Mouse (Mus musculus) midbrain, embryonic 14.5 days (tissue): ENCODE measurements around the gene Rpl7l1. TPM values are rescaled to one million over a fixed set of nuclear protein-coding genes. Genes with fewer than 3 reads are reported as not detected.
A peak's percentile ranks its signal among the peaks of the same experiment; 100 is the strongest.

Source experiments
- ATAC-seq: fragments of 200-750 bp; cut with Nextera tagmentation; 2 replicates; pipeline ENCODE4 v1.8.0; 2017; ENCODE audit warnings: moderate number of reproducible peaks, moderate library complexity; ENCODE audit not compliant: low FRiP score, low TSS enrichment
- DNase-seq: peaks from one replicate; pipeline ENCODE4 v3.0.0-alpha.2; 2015
- H3K27ac ChIP-seq: fragments of 300-500 bp; sonication (generic); replicated peaks from 2 replicates; pipeline ENCODE4 v1.5.1; 2014; ENCODE audit warnings: mild to moderate bottlenecking, low read depth, low read length, moderate library complexity
- H3K27me3 ChIP-seq: fragments of 300-500 bp; sonication (generic); 2 replicates; pipeline ENCODE4 v1.6.1; 2014; ENCODE audit warnings: low read length, control low read depth, mixed read lengths; ENCODE audit not compliant: control insufficient read depth, insufficient read depth
- H3K36me3 ChIP-seq: fragments of 300-500 bp; sonication (generic); 2 replicates; pipeline ENCODE4 v1.6.1; 2014; ENCODE audit warnings: low read length, control low read depth; ENCODE audit not compliant: control insufficient read depth, insufficient read depth
- H3K4me1 ChIP-seq: fragments of 300-500 bp; sonication (generic); 2 replicates; pipeline ENCODE4 v1.6.1; 2014; ENCODE audit warnings: mild to moderate bottlenecking, antibody characterized with exemption, low read length, control low read depth; ENCODE audit not compliant: control insufficient read depth, insufficient read depth
- H3K4me2 ChIP-seq: fragments of 300-500 bp; sonication (generic); 2 replicates; pipeline ENCODE4 v1.6.1; 2014; ENCODE audit warnings: mild to moderate bottlenecking, low read length, moderate library complexity
- H3K4me3 ChIP-seq: fragments of 300-500 bp; sonication (generic); replicated peaks from 2 replicates; pipeline ENCODE4 v1.5.1; 2014; ENCODE audit warnings: low read depth, low read length
- H3K9ac ChIP-seq: fragments of 300-500 bp; sonication (generic); replicated peaks from 2 replicates; pipeline ENCODE4 v1.6.1; 2014; ENCODE audit warnings: mild to moderate bottlenecking, low read length, moderate library complexity
- H3K9me3 ChIP-seq: fragments of 300-500 bp; sonication (generic); 2 replicates; pipeline ENCODE4 v1.6.1; 2016; ENCODE audit warnings: low read length, control low read depth, mixed read lengths; ENCODE audit not compliant: control insufficient read depth
- WGBS: fragments of 180-500 bp; shearing (Covaris S2); extraction: QIAGEN DNeasy Blood & Tissue Kit; methylation state at CpG from one replicate; pipeline ENCODE4 v1.1.7; 2014; 5-methylcytosine and 5-hydroxymethylcytosine counted together
- polyA plus RNA-seq: library from polyadenylated mRNA; unstranded; fragments of >200 nt; fragmentation: Nextera tagmentation; extraction: Ambion mirVana; gene quantifications from 2 replicates; pipeline ENCODE4 v1.2.1, GENCODE M21; 2014

The Rpl7l1 gene
- polyA plus RNA-seq, result 74.3 and 96.8 TPM in 2 replicates

GRCm38 (mm10) chr17:46782341-46783221 is at the start of gene Rpl7l1:
Gene Rpl7l1, minus strand, starts transcription at chr17:46782672.
- WGBS, result 1% methylated on average over 44 of the region's 44 CpGs
- Histone ChIP-seq H3K4me3 (peak within 1 kb of the TSS; percentile 60), H3K9ac (peak within 1 kb of the TSS; percentile 71), H3K27ac (peak within 1 kb of the TSS; percentile 85), H3K4me2 (peak within 1 kb of the TSS; percentile 76), H3K9me3 (no peaks in the 10 kb centered on the region), H3K27me3 (no peaks in the 10 kb centered on the region), H3K4me1 (peaks cover 3% of the 10 kb centered on the region; the same call in 1 of the 2 replicates), H3K36me3 (peaks cover 30% of the 10 kb centered on the region)
- peak; percentile 97 for DNase-seq
- peak; percentile 96 for ATAC-seq

- Histone ChIP-seq H3K4me2 (no peak overlapping the region), H3K9me3 (no peaks in the 10 kb centered on the region), H3K4me3 (no peak overlapping the region), H3K9ac (no peak overlapping the region), H3K36me3 (peaks cover 43% of the 10 kb centered on the region), H3K4me1 (no peaks in the 10 kb centered on the region), H3K27me3 (no peaks in the 10 kb centered on the region), H3K27ac (no peak overlapping the region)
- no peak for DNase-seq
- 92% methylated on average over 11 of the region's 11 CpGs for WGBS
- ATAC-seq, result no peak
These were observed 47.5 kb upstream of the Rpl7l1 start for GRCm38 (mm10) chr17:46829856-46830535.

GRCm38 (mm10) chr17:46828935-46829334 is 46.5 kb upstream of the Rpl7l1 start:
- H3K9ac ChIP-seq, result no peak overlapping the region
- no peaks in the 10 kb centered on the region for H3K9me3 ChIP-seq
- DNase-seq (no peak), ATAC-seq (no peak)
- no peak overlapping the region for H3K4me3 ChIP-seq
- no peaks in the 10 kb centered on the region for H3K4me1 ChIP-seq
- WGBS, result 92% methylated on average over 3 of the region's 3 CpGs
- no peak overlapping the region for H3K27ac ChIP-seq
- H3K27me3 ChIP-seq, result no peaks in the 10 kb centered on the region
- H3K36me3 ChIP-seq, result peaks cover 54% of the 10 kb centered on the region
- H3K4me2 ChIP-seq, result no peak overlapping the region

GRCm38 (mm10) chr17:46823091-46823490 is 40.6 kb upstream of the Rpl7l1 start:
- Histone ChIP-seq H3K4me3 (no peak overlapping the region), H3K9ac (no peak overlapping the region), H3K27me3 (no peaks in the 10 kb centered on the region), H3K4me2 (no peak overlapping the region), H3K4me1 (no peaks in the 10 kb centered on the region), H3K9me3 (no peaks in the 10 kb centered on the region), H3K36me3 (peaks cover 81% of the 10 kb centered on the region), H3K27ac (no peak overlapping the region)
- DNase-seq, result no peak
- WGBS, result 93% methylated on average over 8 of the region's 8 CpGs
- ATAC-seq, result no peak

- no peaks in the 10 kb centered on the region for H3K9me3 ChIP-seq
- H3K27ac ChIP-seq, result no peak overlapping the region
- H3K9ac ChIP-seq, result no peak overlapping the region
- DNase-seq, result no peak
- no peak overlapping the region for H3K4me2 ChIP-seq
- ATAC-seq, result no peak
- WGBS, result 94% methylated on average over 7 of the region's 7 CpGs
- no peak overlapping the region for H3K4me3 ChIP-seq
- H3K36me3 ChIP-seq, result peaks cover 74% of the 10 kb centered on the region
- H3K4me1 ChIP-seq, result no peaks in the 10 kb centered on the region
- no peaks in the 10 kb centered on the region for H3K27me3 ChIP-seq
These were observed 38.2 kb upstream of the Rpl7l1 start for GRCm38 (mm10) chr17:46820628-46821027.

- WGBS, result 89% methylated on average over 12 of the region's 12 CpGs
- H3K36me3 ChIP-seq, result peaks cover 66% of the 10 kb centered on the region
- no peaks in the 10 kb centered on the region for H3K27me3 ChIP-seq
- no peak overlapping the region for H3K27ac ChIP-seq
- ATAC-seq, result no peak
- no peak overlapping the region for H3K9ac ChIP-seq
- H3K4me3 ChIP-seq, result no peak overlapping the region
- no peak for DNase-seq
- no peak overlapping the region for H3K4me2 ChIP-seq
- no peaks in the 10 kb centered on the region for H3K4me1 ChIP-seq
- no peaks in the 10 kb centered on the region for H3K9me3 ChIP-seq
These were observed 35.3 kb upstream of the Rpl7l1 start for GRCm38 (mm10) chr17:46817734-46818158.

GRCm38 (mm10) chr17:46816306-46816705 is 33.8 kb upstream of the Rpl7l1 start:
- ATAC-seq, result no peak
- Histone ChIP-seq H3K9ac (no peak overlapping the region), H3K36me3 (peaks cover 71% of the 10 kb centered on the region), H3K4me3 (no peak overlapping the region), H3K4me2 (no peak overlapping the region), H3K9me3 (no peaks in the 10 kb centered on the region), H3K27me3 (no peaks in the 10 kb centered on the region), H3K27ac (no peak overlapping the region), H3K4me1 (no peaks in the 10 kb centered on the region)
- WGBS, result 67% methylated on average over 13 of the region's 13 CpGs
- DNase-seq, result no peak

GRCm38 (mm10) chr17:46814497-46814896 is 32.0 kb upstream of the Rpl7l1 start:
- no peaks in the 10 kb centered on the region for H3K27me3 ChIP-seq
- no peak overlapping the region for H3K27ac ChIP-seq
- no peak overlapping the region for H3K9ac ChIP-seq
- peaks cover 71% of the 10 kb centered on the region for H3K36me3 ChIP-seq
- no peak overlapping the region for H3K4me2 ChIP-seq
- 90% methylated on average over 6 of the region's 6 CpGs for WGBS
- no peak overlapping the region for H3K4me3 ChIP-seq
- no peaks in the 10 kb centered on the region for H3K4me1 ChIP-seq
- no peaks in the 10 kb centered on the region for H3K9me3 ChIP-seq
- ATAC-seq (no peak), DNase-seq (no peak)
